Mouse (Mus musculus) midbrain, embryonic 11.5 days (tissue): ENCODE data around the gene Plxna3. TPM values are rescaled to one million over a fixed set of nuclear protein-coding genes. Genes with fewer than 3 reads are reported as not detected.

Source experiments
- ATAC-seq: fragments of 200-750 bp; cut with Nextera tagmentation; 2 replicates; pipeline ENCODE4 v1.8.0; 2017; ENCODE audit warnings: moderate TSS enrichment, moderate library complexity; ENCODE audit not compliant: low FRiP score
- DNase-seq: peaks from one replicate; pipeline ENCODE4 v3.0.0; 2015; ENCODE audit warnings: low spot score; ENCODE audit errors: missing footprints
- H3K27ac ChIP-seq: fragments of 300-500 bp; sonication (generic); 2 replicates; pipeline ENCODE4 v1.5.1; 2014; ENCODE audit warnings: low read depth, low read length
- H3K27me3 ChIP-seq: fragments of 300-500 bp; sonication (generic); 2 replicates; pipeline ENCODE4 v1.6.1; 2014; ENCODE audit warnings: mild to moderate bottlenecking, low read length, moderate library complexity, mixed read lengths; ENCODE audit not compliant: control insufficient read depth, insufficient read depth
- H3K36me3 ChIP-seq: fragments of 300-500 bp; sonication (generic); 2 replicates; pipeline ENCODE4 v1.6.1; 2014; ENCODE audit warnings: mild to moderate bottlenecking, low read length, moderate library complexity, mixed read lengths; ENCODE audit not compliant: control insufficient read depth, insufficient read depth
- H3K4me1 ChIP-seq: fragments of 300-500 bp; sonication (generic); 2 replicates; pipeline ENCODE4 v1.6.1; 2014; ENCODE audit warnings: low read length; ENCODE audit not compliant: control insufficient read depth, insufficient read depth
- H3K4me2 ChIP-seq: fragments of 300-500 bp; sonication (generic); 2 replicates; pipeline ENCODE4 v1.6.1; 2014; ENCODE audit warnings: mild to moderate bottlenecking, moderate library complexity
- H3K4me3 ChIP-seq: fragments of 300-500 bp; sonication (generic); 2 replicates; pipeline ENCODE4 v1.5.1; 2014; ENCODE audit warnings: low read depth, low read length
- H3K9ac ChIP-seq: fragments of 300-500 bp; sonication (generic); 2 replicates; pipeline ENCODE4 v1.6.1; 2014; ENCODE audit warnings: low read length
- H3K9me3 ChIP-seq: fragments of 300-500 bp; sonication (generic); 2 replicates; pipeline ENCODE4 v1.6.1; 2016; ENCODE audit warnings: low read length; ENCODE audit not compliant: control insufficient read depth
- WGBS: fragments of 180-500 bp; shearing (Covaris S2); extraction: QIAGEN DNeasy Blood & Tissue Kit; methylation state at CpG from one replicate; pipeline ENCODE4 v1.1.7; 2014; 5-methylcytosine and 5-hydroxymethylcytosine counted together
- polyA plus RNA-seq: library from polyadenylated mRNA; unstranded; fragments of >200 nt; fragmentation: Nextera tagmentation; extraction: Ambion mirVana; gene quantifications from 2 replicates; pipeline ENCODE4 v1.2.1, GENCODE M21; 2014

Plxna3 gene
- polyA plus RNA-seq, 1 experiment from 2014 or later, result 13.7 TPM

GRCm38 (mm10) chrX:74299721-74300120, 29.1 kb upstream of the Plxna3 start:
- ATAC-seq (no peak), DNase-seq (no peak)
- H3K4me2 ChIP-seq, result no peak overlapping the region
- no peaks in the 10 kb centered on the region for H3K27me3 ChIP-seq
- 90% methylated on average over 3 of the region's 3 CpGs for WGBS
- no peaks in the 10 kb centered on the region for H3K9me3 ChIP-seq
- peaks cover 2% of the 10 kb centered on the region; the same call in 1 of the 2 replicates for H3K4me1 ChIP-seq
- H3K27ac ChIP-seq, result no peak overlapping the region
- no peak overlapping the region for H3K9ac ChIP-seq
- H3K4me3 ChIP-seq, result no peak overlapping the region
- H3K36me3 ChIP-seq, result no peaks in the 10 kb centered on the region; the same call in 1 of the 2 replicates

GRCm38 (mm10) chrX:74304867-74305700, 23.8 kb upstream of the Plxna3 start, which contains the start of gene Gdi1:
Gene Gdi1, plus strand, starts transcription at chrX:74304998.
- peak; percentile 87 for ATAC-seq
- H3K36me3 ChIP-seq, result peaks cover 3% of the 10 kb centered on the region

GRCm38 (mm10) chrX:74312540-74313464, 16.1 kb upstream of the Plxna3 start, which contains the start of gene Fam50a:
Gene Fam50a, plus strand, starts transcription at chrX:74313033.
- Histone ChIP-seq H3K36me3 (peaks cover 6% of the 10 kb centered on the region), H3K9me3 (no peaks in the 10 kb centered on the region), H3K4me1 (no peaks in the 10 kb centered on the region), H3K27me3 (no peaks in the 10 kb centered on the region), H3K9ac (peak within 1 kb of the TSS; percentile 74), H3K27ac (peak within 1 kb of the TSS; percentile 20; the same call in 1 of the 2 replicates), H3K4me2 (peak within 1 kb of the TSS; percentile 75), H3K4me3 (peak within 1 kb of the TSS; percentile 53)
- 14% methylated on average over 57 of the region's 59 CpGs for WGBS
- DNase-seq (peak; percentile 95), ATAC-seq (peak; percentile 97)

More at GRCm38 (mm10) chrX:74304867-74305700, 23.8 kb upstream of the Plxna3 start, which contains the start of gene Gdi1:
- no peaks in the 10 kb centered on the region for H3K9me3 ChIP-seq
- 16% methylated on average over 41 of the region's 41 CpGs for WGBS
- H3K9ac ChIP-seq, result peak within 1 kb of the TSS; percentile 79
- peak within 1 kb of the TSS; percentile 85 for H3K27ac ChIP-seq
- peak within 1 kb of the TSS; percentile 64 for H3K4me2 ChIP-seq
- peak; percentile 98 for DNase-seq
- H3K27me3 ChIP-seq, result no peaks in the 10 kb centered on the region
- H3K4me1 ChIP-seq, result 0 out of 2 replicates have a peak, but pooled peaks cover 2% of the 10 kb centered on the region
- peak within 1 kb of the TSS; percentile 61 for H3K4me3 ChIP-seq

GRCm38 (mm10) chrX:74329215-74329671, 377 bp downstream of the Plxna3 start:
- Histone ChIP-seq H3K4me2 (peak overlapping the region; percentile 60), H3K4me3 (peak overlapping the region; percentile 43), H3K36me3 (no peaks in the 10 kb centered on the region), H3K9me3 (no peaks in the 10 kb centered on the region), H3K27ac (no peak overlapping the region; the same call in 1 of the 2 replicates), H3K9ac (peak overlapping the region; percentile 71), H3K27me3 (no peaks in the 10 kb centered on the region), H3K4me1 (peaks cover 8% of the 10 kb centered on the region; the same call in 1 of the 2 replicates)
- WGBS, result 20% methylated on average over 9 of the region's 10 CpGs
- ATAC-seq (peak; percentile 68; the same call in 1 of the 2 replicates), DNase-seq (peak; percentile 85)

GRCm38 (mm10) chrX:74330166-74330930, 1.5 kb downstream of the Plxna3 start:
- Histone ChIP-seq H3K9me3 (no peaks in the 10 kb centered on the region), H3K27me3 (no peaks in the 10 kb centered on the region), H3K4me3 (peak overlapping the region; percentile 43), H3K36me3 (no peaks in the 10 kb centered on the region), H3K27ac (no peak overlapping the region), H3K9ac (peak overlapping the region; percentile 71; the same call in 1 of the 2 replicates), H3K4me1 (peaks cover 8% of the 10 kb centered on the region; the same call in 1 of the 2 replicates), H3K4me2 (peak overlapping the region; percentile 60)
- 56% methylated on average over 2 of the region's 2 CpGs for WGBS
- ATAC-seq (no peak), DNase-seq (no peak)

GRCm38 (mm10) chrX:74352645-74353466, 24.0 kb downstream of the Plxna3 start:
- Histone ChIP-seq H3K4me1 (no peaks in the 10 kb centered on the region; the same call in 1 of the 2 replicates), H3K27me3 (no peaks in the 10 kb centered on the region), H3K9me3 (no peaks in the 10 kb centered on the region), H3K4me3 (peak overlapping the region; percentile 39), H3K36me3 (no peaks in the 10 kb centered on the region), H3K4me2 (peak overlapping the region; percentile 50), H3K27ac (no peak overlapping the region), H3K9ac (peak overlapping the region; percentile 65)
- peak; percentile 30 for ATAC-seq
- 36% methylated on average over 13 of the region's 13 CpGs for WGBS
- DNase-seq, result no peak

GRCm38 (mm10) chrX:74353467-74353770, 24.6 kb downstream of the Plxna3 start, which contains the start of gene Lage3:
Gene Lage3, minus strand, starts transcription at chrX:74353618.
- Histone ChIP-seq H3K4me1 (no peaks in the 10 kb centered on the region; the same call in 1 of the 2 replicates), H3K27ac (no peak within 1 kb of the TSS), H3K9ac (peak within 1 kb of the TSS; percentile 65), H3K4me3 (peak within 1 kb of the TSS; percentile 39), H3K27me3 (no peaks in the 10 kb centered on the region), H3K9me3 (no peaks in the 10 kb centered on the region), H3K4me2 (peak within 1 kb of the TSS; percentile 50), H3K36me3 (no peaks in the 10 kb centered on the region)
- WGBS, result 11% methylated on average over 13 of the region's 22 CpGs
- DNase-seq, result peak; percentile 92
- peak; percentile 89 for ATAC-seq
